Mouse (Mus musculus) left cerebral cortex, adult 8-10 months (tissue): ENCODE data around the gene Hspb1. TPM values are rescaled to one million over a fixed set of nuclear protein-coding genes. Genes with fewer than 3 reads are reported as not detected.

Source experiments
- DNase-seq, 2 experiments: peaks; one replicate each; pipeline ENCODE4 v3.0.0; 2022; ENCODE audit warnings: low spot score in 2 of 2
- total RNA-seq, 4 experiments: library from RNA; stranded (reverse); gene quantifications; 2 replicates each; pipeline ENCODE4 v1.2.4; 2022

Hspb1 gene
- total RNA-seq, 4 experiments from 2014 or later = 10.9 to 20.6 (median 14.7) TPM

GRCm38 (mm10) chr5:135911633-135912220 is 24.0 kb downstream of the Hspb1 start:
- DNase-seq = no peak

DNA sequence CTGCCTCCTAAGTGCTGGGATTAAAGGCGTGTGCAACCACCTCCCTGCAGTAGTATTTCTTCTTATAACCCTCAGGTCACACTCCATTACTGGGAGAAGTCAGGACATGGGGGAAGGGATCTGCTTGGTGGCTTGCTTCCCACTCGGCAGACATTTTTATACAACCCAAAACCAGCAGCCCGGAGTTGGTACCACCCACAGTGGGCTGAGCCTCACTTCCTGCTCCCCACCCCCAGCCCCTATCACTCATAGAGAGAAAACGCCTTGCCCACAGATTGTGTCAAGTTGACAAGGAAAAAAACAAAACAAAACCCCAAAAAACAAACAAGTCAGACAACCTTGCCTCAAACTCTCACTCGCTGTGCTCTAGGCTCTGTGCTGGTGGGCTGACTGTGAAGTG is 25.5 kb downstream of the Hspb1 start:
- DNase-seq = no peak

DNA sequence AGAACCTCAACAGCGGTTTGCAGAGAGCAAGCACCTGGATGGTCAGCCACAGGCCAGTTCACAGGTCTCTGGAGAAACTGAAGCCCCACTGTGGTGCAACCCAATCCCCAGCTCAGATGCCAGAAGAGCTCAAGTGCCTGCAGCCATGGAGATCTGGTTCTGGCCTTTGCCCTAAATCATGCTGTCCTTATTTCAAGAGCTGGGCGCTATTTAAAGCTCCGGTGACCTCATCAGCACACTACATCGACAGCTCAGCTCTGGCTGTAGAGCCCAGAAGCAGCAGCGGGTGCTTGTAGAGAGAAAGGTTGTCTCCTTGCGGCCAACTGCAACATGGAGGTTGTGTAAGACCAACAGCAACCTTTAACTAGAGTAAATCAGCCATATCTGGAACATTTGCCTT is 26.4 kb downstream of the Hspb1 start:
- no peak for DNase-seq

- DNase-seq = no peak
Observed at GRCm38 (mm10) chr5:135916051-135916565, 28.4 kb downstream of the Hspb1 start.

DNA sequence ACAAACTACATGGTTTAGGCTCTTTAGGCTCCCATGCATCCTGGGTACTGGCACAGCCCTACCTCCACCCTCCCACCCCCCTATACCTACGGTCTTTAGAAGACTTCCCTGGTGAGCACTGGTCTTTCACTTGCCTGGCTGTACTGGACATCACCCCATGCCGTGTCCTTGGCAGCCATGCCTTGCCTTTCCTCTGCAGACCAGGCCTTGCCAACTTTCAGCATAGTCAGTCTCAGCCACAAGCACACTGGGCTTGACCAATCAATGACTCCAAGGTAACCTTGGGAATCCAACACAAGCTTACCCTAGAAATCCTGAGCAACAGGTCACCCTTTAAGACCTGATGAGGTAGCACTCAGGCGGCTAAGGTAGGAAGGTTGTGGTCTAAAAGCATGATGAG is 28.9 kb downstream of the Hspb1 start:
- DNase-seq = no peak

DNA sequence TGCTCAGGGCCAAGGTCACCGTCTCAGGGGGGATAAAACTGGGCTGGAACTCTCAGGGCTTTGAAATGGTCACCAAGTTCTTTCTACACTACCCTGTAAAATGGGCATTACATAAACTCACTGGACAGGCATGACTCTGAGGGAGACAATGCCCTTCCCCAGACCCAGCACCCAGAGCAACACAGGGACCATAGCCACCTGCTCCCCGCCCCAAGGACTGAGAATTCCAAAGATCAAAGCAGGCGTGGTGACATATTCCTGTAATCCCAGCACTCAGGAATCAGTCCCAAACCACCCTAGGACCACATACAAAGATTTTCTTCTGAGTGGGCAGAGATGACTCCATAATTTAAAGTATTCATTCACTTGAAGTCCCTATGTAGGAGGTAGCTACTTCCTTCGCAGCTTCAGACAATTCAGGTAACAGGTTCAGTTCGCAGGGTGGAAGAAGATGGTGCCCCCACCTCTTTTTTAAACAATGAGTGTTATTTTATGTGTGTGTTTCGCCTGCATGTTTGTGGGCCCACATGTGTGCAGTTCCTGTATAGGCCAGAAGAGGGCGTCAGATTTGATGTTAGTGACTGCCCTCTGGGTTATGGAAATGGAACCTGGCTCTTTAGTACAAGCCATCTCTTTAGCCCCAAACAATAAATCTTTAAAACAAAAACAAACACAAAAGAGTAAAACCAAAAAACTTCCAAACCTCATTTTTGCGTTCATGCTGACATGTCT is 29.8 kb downstream of the Hspb1 start:
- no peak for DNase-seq

DNA sequence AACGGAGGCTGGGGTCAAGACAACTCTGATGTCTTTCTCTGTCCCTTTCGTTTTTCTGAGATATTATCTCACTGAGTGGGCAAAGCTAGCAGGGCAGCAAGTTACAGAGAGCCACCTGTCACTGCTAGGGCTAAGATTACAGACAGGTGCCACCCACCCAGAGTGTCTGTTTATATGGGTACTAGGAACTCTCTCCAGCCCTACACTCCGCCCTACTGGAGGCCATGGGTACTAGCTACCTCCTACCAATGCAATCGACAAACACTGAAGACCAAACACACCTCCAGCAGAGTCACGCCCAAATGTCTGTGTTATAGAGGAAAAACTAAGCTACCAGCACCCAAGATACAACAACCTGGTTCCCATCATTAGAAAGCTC is 30.3 kb downstream of the Hspb1 start:
- DNase-seq = no peak

DNA sequence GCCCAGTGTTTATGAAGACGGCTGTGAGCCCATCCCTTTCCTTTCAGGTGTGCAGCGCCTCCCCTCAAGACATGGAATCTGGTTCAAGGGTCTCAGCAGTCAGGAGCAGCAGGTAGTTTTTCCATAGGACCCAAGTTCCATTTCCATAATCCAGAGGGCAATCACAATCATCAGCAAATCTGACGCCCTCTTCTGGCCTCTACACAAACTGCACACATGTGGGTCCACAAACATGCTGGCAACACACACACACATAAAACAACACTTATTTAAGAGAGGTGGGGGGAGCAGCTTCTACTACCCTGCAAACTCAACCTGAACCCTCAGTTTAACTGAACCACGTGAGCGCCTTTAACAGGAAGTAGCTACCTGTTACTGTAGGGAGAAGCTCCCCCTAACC is 30.9 kb downstream of the Hspb1 start:
- no peak for DNase-seq

GRCm38 (mm10) chr5:135919902-135920301 is 32.2 kb downstream of the Hspb1 start:
- DNase-seq = no peak

GRCm38 (mm10) chr5:135923901-135924300 is 36.2 kb downstream of the Hspb1 start:
- no peak for DNase-seq

- DNase-seq = no peak
Observed at GRCm38 (mm10) chr5:135929685-135930424, 42.1 kb downstream of the Hspb1 start.

DNA sequence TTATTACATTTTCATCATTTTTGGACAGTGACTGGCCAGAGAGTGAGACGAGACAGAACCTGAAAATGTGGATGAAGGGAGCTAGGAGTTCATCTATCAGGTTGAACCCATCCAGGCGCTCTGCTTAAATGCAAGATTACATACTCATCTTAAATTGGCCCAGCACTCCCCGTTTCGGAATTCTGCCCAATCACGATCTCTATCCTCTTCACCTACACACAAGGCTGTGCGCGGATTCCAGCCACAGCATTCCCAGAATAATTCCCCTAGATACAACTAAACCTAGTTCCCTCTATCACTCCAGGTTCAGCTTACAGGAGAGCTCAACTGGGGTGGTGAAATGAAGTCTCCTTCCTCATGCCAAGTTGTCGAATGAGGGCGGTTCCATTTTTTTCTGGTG is 43.8 kb downstream of the Hspb1 start:
- no peak for DNase-seq

DNA sequence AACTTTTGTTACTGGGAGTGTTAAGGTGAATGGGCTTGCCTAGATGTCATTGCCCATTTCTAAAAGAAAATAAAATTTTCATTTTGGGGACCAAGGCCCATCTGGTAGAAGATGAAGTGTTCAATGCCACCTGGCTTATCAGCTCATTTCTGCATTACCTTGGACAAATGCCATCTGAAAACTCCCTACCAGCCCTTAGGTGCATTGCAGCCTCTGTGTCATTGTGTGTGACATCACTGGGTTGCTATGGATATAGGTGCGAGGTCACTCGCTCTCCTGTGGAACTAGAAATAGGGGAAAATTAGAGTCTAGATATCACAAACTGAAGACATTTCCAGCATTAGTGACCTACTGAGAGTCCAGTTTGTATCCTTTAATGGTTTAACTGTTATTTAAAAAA is 44.6 kb downstream of the Hspb1 start:
- DNase-seq = no peak

DNA sequence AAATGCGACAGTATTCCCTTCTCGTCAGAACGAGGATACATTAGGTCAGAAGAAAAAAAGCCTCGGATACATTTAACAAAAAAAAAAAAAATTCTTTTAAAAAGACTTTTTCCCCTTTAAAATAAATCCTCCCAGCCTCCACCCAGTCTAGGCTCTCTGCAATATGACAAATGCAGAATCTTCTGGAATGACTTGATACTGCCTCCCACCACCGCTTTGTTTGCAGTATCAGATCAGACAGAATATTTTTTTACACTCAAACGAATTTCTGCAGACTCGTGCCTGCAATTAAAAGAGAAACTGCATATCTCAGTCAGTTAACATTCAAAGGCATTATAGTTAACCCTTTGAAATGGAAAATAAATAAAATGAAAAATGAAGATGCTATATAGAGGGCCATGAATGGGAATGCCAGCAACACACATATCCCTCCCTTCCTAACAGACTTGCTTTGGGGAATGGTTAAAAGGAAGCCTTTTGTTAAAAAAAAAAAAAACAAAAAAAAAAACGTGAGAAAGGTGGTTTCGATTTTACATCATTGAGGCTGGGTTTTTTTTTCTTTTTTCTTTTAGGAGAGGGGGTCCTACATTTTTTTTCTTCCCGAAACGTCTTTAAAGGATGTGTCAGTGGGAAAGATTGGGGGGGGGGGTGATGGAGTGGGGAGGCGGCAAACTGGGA is 45.6 kb downstream of the Hspb1 start:
- no peak for DNase-seq

DNA sequence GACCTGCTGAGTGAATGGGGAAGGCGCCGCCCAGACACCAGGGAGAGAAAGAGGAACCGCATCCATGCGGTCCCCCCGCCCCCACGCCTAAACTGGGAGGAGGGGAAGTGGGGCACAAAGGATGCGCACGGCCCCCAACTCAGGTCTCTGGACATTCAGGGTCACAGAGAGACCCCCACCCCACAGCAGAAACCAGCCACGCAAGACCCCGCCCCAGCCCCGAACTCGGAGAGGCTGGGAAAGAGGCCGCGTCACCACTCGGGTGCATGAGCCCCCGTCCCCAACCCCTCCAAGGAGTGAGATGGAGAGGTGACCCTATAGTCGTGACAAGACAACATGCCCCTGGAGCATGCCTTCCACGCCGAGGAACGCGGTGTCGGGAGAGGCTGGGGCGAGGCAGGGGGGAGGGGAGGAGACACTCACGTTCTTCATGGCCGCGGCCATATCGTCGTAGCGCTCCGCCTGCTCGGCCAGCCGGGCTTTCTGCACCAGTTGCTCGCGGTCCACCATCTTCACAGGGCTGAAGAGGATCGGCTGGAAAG is 46.3 kb downstream of the Hspb1 start:
- DNase-seq = peak in 1 of 2 experiments; percentile 77

- peak; percentile 96 to 98 for DNase-seq
Observed at GRCm38 (mm10) chr5:135934481-135935175, 46.9 kb downstream of the Hspb1 start, which contains the start of gene Ywhag. Gene Ywhag (minus strand): TSS chr5:135934616.

GRCm38 (mm10) chr5:135935176-135935523 is 47.4 kb downstream of the Hspb1 start:
- DNase-seq = peak in 1 of 2 experiments; percentile 27

GRCm38 (mm10) chr5:135935641-135936190 is 48.0 kb downstream of the Hspb1 start:
- DNase-seq = no peak
